Mouse (Mus musculus): ENCODE results near the gene Slc25a3. TPM values are rescaled to one million over a fixed set of nuclear protein-coding genes. Genes with fewer than 3 reads are reported as not detected.

The Slc25a3 gene
- polyA plus RNA-seq, 1 experiment = 781 TPM

GRCm38 (mm10) chr10:91130792-91131191, 6.9 kb upstream of the Slc25a3 start:
- TF ChIP-seq POLR2A (IDR thresholded peaks at IDR 0.05; ENCODE audit: low read depth, low read length) = no peak
- no peak for TF ChIP-seq CTCF (IDR thresholded peaks at IDR 0.05; ENCODE audit: extremely low read depth, insufficient read length, insufficient replicate concordance, low read depth, low read length)
- 97% methylated on average over 3 of the region's 3 CpGs for WGBS
- Histone ChIP-seq H3K4me1 (ENCODE audit: control insufficient read depth, insufficient read depth, insufficient read length, low read length) (peaks cover 9% of the 10 kb centered on the region; the same call in 1 of the 2 replicates), H3K36me3 (ENCODE audit: control insufficient read depth, insufficient read depth, low read length) (no peaks in the 10 kb centered on the region), H3K4me3 (ENCODE audit: low read depth, low read length) (no peak overlapping the region), H3K27me3 (ENCODE audit: control insufficient read depth, insufficient read depth, low read length) (no peaks in the 10 kb centered on the region), H3K27ac (ENCODE audit: insufficient read depth, low read depth, low read length) (peak overlapping the region; percentile 34; the same call in 1 of the 2 replicates)

DNA sequence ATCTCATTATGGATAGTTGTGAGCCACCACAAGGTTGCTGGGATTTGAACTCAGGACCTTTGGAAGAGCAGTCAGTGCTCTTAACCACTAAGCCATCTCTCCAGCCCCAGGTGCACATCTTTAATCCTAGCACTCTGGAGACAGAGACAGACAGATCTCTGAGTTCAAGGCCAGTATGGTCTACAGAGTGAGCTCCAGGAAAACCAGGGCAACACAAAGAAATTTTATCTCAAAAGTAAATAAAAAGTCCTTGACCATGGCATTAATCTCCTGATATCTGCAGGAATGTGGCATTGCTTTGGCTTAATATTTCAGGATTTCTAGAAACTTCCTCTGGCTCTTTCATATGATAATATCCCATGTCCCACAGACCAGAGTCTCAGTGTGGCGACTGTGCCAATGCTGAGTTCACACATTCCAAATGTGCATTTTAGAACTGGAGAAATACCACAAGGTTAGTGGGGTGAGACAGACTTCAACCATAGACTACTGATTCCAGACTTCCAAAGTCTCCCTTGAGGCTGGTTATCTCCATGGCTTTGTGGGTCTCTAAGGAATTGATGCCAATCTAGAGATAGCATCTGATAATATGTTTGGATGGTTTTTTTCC, 4.8 kb upstream of the Slc25a3 start:
- H3K27me3 ChIP-seq (ENCODE audit: control insufficient read depth, insufficient read depth, low read length) = no peaks in the 10 kb centered on the region
- TF ChIP-seq CTCF (IDR thresholded peaks at IDR 0.05; ENCODE audit: extremely low read depth, insufficient read length, insufficient replicate concordance, low read depth, low read length) (no peak), POLR2A (IDR thresholded peaks at IDR 0.05; ENCODE audit: low read depth, low read length) (no peak)
- peaks cover 7% of the 10 kb centered on the region; the same call in 1 of the 2 replicates for H3K4me1 ChIP-seq (ENCODE audit: control insufficient read depth, insufficient read depth, insufficient read length, low read length)
- H3K4me3 ChIP-seq (ENCODE audit: low read depth, low read length) = no peak overlapping the region
- H3K36me3 ChIP-seq (ENCODE audit: control insufficient read depth, insufficient read depth, low read length) = no peaks in the 10 kb centered on the region
- WGBS = 86% methylated on average over 1 of the region's 1 CpGs
- H3K27ac ChIP-seq (ENCODE audit: insufficient read depth, low read depth, low read length) = no peak overlapping the region

DNA sequence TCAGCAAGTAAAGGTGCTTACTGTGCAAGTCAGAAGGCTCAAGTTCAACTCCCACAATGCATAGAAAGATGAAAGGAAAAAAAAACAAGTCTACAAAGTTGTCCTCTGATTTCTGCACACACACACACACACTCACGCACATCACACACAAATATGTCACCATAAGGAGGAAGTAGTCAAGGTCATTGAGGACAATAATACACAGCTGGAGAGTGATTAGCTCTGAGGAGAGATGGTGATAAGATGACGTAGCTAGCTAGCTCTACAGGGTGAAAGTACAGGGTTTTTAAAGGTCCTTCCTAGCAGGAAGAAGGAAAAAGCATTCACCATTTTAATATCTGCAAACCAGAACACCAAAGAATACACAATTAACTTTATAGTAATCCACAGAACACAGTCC, 3.5 kb upstream of the Slc25a3 start:
- TF ChIP-seq CTCF (IDR thresholded peaks at IDR 0.05; ENCODE audit: extremely low read depth, insufficient read length, insufficient replicate concordance, low read depth, low read length) = no peak
- no peak for TF ChIP-seq POLR2A (IDR thresholded peaks at IDR 0.05; ENCODE audit: low read depth, low read length)
- H3K27ac ChIP-seq (ENCODE audit: insufficient read depth, low read depth, low read length) = peak overlapping the region; percentile 90
- no peaks in the 10 kb centered on the region for H3K27me3 ChIP-seq (ENCODE audit: control insufficient read depth, insufficient read depth, low read length)
- peaks cover 7% of the 10 kb centered on the region; the same call in 1 of the 2 replicates for H3K4me1 ChIP-seq (ENCODE audit: control insufficient read depth, insufficient read depth, insufficient read length, low read length)
- no peak overlapping the region for H3K4me3 ChIP-seq (ENCODE audit: low read depth, low read length)
- 22% methylated on average over 2 of the region's 2 CpGs for WGBS
- H3K36me3 ChIP-seq (ENCODE audit: control insufficient read depth, insufficient read depth, low read length) = no peaks in the 10 kb centered on the region

- no peaks in the 10 kb centered on the region for H3K27me3 ChIP-seq (ENCODE audit: control insufficient read depth, insufficient read depth, low read length)
- H3K4me1 ChIP-seq (ENCODE audit: control insufficient read depth, insufficient read depth, insufficient read length, low read length) = peaks cover 7% of the 10 kb centered on the region; the same call in 1 of the 2 replicates
- peaks cover 4% of the 10 kb centered on the region for H3K36me3 ChIP-seq (ENCODE audit: control insufficient read depth, insufficient read depth, low read length)
- H3K27ac ChIP-seq (ENCODE audit: insufficient read depth, low read depth, low read length) = peak overlapping the region; percentile 86
- H3K4me3 ChIP-seq (ENCODE audit: low read depth, low read length) = no peak overlapping the region
- WGBS = 75% methylated on average over 10 of the region's 10 CpGs
- TF ChIP-seq POLR2A (IDR thresholded peaks at IDR 0.05; ENCODE audit: low read depth, low read length) (no peak), CTCF (IDR thresholded peaks at IDR 0.05; ENCODE audit: extremely low read depth, insufficient read length, insufficient replicate concordance, low read depth, low read length) (no peak)
Observed at GRCm38 (mm10) chr10:91126618-91127355, 2.9 kb upstream of the Slc25a3 start.

DNA sequence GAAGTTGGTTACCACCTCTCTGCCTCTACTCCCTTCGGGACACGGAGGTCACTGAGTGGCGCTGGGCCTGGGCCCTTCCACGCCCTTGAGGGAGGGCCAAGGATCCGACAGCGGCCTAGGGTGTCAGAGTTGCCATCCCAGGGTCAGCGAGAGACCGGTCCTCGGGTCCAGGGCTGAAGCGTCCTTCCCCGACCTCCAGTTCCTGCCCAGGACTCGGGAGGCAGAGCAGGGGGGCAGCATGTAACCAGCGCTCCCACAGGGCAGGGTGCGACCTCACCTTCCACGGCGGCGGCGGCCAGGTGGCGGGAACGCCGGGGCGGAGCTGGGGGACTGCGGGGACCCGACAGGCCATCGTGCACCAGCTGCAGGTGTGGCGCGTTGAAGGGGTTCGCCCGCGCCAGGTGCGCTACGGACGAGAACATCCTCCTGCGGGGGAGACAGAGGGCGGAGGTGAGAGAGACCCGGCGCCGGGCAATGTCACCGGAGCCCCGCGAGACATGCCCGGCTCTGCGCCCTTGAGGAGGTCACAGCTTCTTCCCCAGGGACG, 505 bp downstream of the Slc25a3 start:
- Histone ChIP-seq H3K27ac (ENCODE audit: insufficient read depth, low read depth, low read length) (peak overlapping the region; percentile 92), H3K4me1 (ENCODE audit: control insufficient read depth, insufficient read depth, insufficient read length, low read length) (peaks cover 6% of the 10 kb centered on the region; the same call in 1 of the 2 replicates), H3K36me3 (ENCODE audit: control insufficient read depth, insufficient read depth, low read length) (peaks cover 30% of the 10 kb centered on the region), H3K27me3 (ENCODE audit: control insufficient read depth, insufficient read depth, low read length) (no peaks in the 10 kb centered on the region), H3K4me3 (ENCODE audit: low read depth, low read length) (peak overlapping the region; percentile 79)
- under 1% methylated on average over 43 of the region's 44 CpGs for WGBS
- TF ChIP-seq CTCF (IDR thresholded peaks at IDR 0.05; ENCODE audit: extremely low read depth, insufficient read length, insufficient replicate concordance, low read depth, low read length) = no peak
- peak; percentile 47; the same call in 1 of the 2 replicates for TF ChIP-seq POLR2A (IDR thresholded peaks at IDR 0.05; ENCODE audit: low read depth, low read length)

DNA sequence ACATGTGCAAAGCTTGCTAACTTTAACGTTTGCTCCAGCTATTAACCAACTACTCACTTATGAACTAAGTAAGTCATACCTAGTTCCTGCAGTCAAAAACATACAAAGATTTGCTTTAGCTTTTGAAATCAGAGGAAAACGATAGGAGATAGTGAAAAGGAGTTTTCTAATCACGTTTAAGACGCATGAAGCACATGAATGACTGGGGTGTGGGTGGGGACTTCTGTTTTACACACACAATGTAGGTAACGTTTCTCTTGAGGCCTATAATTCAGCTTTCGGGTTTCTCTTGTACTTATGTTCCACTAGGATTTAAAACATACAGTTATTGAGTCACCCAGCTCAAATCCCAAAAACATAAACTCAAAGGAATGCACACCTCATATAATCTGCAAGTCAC, 1.2 kb downstream of the Slc25a3 start:
- TF ChIP-seq CTCF (IDR thresholded peaks at IDR 0.05; ENCODE audit: extremely low read depth, insufficient read length, insufficient replicate concordance, low read depth, low read length) = no peak
- TF ChIP-seq POLR2A (IDR thresholded peaks at IDR 0.05; ENCODE audit: low read depth, low read length) = no peak
- no peak overlapping the region for H3K27ac ChIP-seq (ENCODE audit: insufficient read depth, low read depth, low read length)
- H3K36me3 ChIP-seq (ENCODE audit: control insufficient read depth, insufficient read depth, low read length) = peaks cover 37% of the 10 kb centered on the region
- peaks cover 4% of the 10 kb centered on the region; the same call in 1 of the 2 replicates for H3K4me1 ChIP-seq (ENCODE audit: control insufficient read depth, insufficient read depth, insufficient read length, low read length)
- 6% methylated on average over 6 of the region's 6 CpGs for WGBS
- no peak overlapping the region for H3K4me3 ChIP-seq (ENCODE audit: low read depth, low read length)
- H3K27me3 ChIP-seq (ENCODE audit: control insufficient read depth, insufficient read depth, low read length) = no peaks in the 10 kb centered on the region

DNA sequence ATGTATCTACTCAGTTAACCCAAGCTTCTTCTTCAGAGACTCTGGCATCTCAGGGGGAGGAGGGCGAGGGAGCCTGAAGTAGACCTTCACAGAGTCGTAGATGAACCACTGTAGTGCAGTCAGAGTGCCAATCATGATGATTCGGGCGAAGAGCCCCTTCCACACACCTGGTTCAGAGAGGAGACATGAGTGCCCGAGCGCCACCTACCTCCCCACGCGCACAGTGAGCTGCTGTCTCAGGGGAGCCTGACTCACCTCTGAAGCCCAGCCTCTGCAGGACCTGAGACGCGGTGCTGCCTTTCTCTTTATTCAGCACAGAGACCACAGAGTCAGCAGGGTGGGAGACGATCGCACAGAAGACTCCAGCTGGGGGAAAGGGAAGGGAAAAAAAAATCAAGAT, 6.9 kb downstream of the Slc25a3 start:
- Histone ChIP-seq H3K27me3 (ENCODE audit: control insufficient read depth, insufficient read depth, low read length) (no peaks in the 10 kb centered on the region), H3K4me1 (ENCODE audit: control insufficient read depth, insufficient read depth, insufficient read length, low read length) (no peaks in the 10 kb centered on the region), H3K36me3 (ENCODE audit: control insufficient read depth, insufficient read depth, low read length) (peaks cover 70% of the 10 kb centered on the region), H3K27ac (ENCODE audit: insufficient read depth, low read depth, low read length) (no peak overlapping the region), H3K4me3 (ENCODE audit: low read depth, low read length) (no peak overlapping the region)
- TF ChIP-seq CTCF (IDR thresholded peaks at IDR 0.05; ENCODE audit: extremely low read depth, insufficient read length, insufficient replicate concordance, low read depth, low read length) (no peak), POLR2A (IDR thresholded peaks at IDR 0.05; ENCODE audit: low read depth, low read length) (no peak)
- WGBS = 91% methylated on average over 12 of the region's 12 CpGs

Measured in small intestine, adult 2 months (tissue).